Mouse (Mus musculus) G1E (cell line): Measurements from ENCODE around the gene Slc22a4.

Experiments
- CTCF ChIP-seq: IDR thresholded peaks from 2 replicates; pipeline ENCODE4 v1.5.1; 2012; ENCODE audit warnings: low read depth, low read length, inconsistent platforms, mixed read lengths
- GATA1 ChIP-seq: IDR thresholded peaks from 2 replicates; pipeline ENCODE4 v1.6.1; 2012; ENCODE audit warnings: borderline replicate concordance, low read length, inconsistent platforms, mixed read lengths
- POLR2AphosphoS5 ChIP-seq: IDR thresholded peaks from 2 replicates; pipeline ENCODE4 v1.6.1; 2012; ENCODE audit warnings: low read depth, low read length, inconsistent platforms; ENCODE audit not compliant: insufficient replicate concordance
- TAL1 ChIP-seq: conservative IDR thresholded peaks from 2 replicates; pipeline ENCODE4 v1.6.1; 2012; ENCODE audit warnings: low read depth, low read length, inconsistent platforms, mixed read lengths

- no peak for TF ChIP-seq CTCF
- TF ChIP-seq GATA1, result no peak
- TF ChIP-seq TAL1, result no peak
- no peak for TF ChIP-seq POLR2AphosphoS5
These were observed 30.2 kb downstream of the Slc22a4 start for GRCm38 (mm10) chr11:53997661-53998060.
